Mouse (Mus musculus): Measurements from ENCODE around the gene Gm10447. TPM values are rescaled to one million over a fixed set of nuclear protein-coding genes. Genes with fewer than 3 reads are reported as not detected.

Gene Gm10447
- 0.09 and 0.13 TPM in 2 replicates for polyA plus RNA-seq (2015; fragmentation: Nextera tagmentation; extraction: Ambion mirVana)

GRCm38 (mm10) chr11:53456474-53457371, at the start of gene Gm10447, which contains the start of gene Shroom1:
Gene Gm10447 (minus strand): TSS chr11:53457110.
Gene Shroom1 (plus strand): TSS chr11:53457205.
- H3K9ac ChIP-seq, result peak within 1 kb of the TSS; percentile 37; the same call in 1 of the 2 replicates
- peaks cover 62% of the 10 kb centered on the region for H3K27me3 ChIP-seq
- WGBS (ENCODE audit: insufficient replicate concordance), result 4% methylated on average over 42 of the region's 42 CpGs

GRCm38 (mm10) chr11:53505026-53505663, 48.2 kb upstream of the Gm10447 start:
- H3K36me3 ChIP-seq (replicated peaks), result no peaks in the 10 kb centered on the region
- H3K4me1 ChIP-seq (replicated peaks), result peaks cover 7% of the 10 kb centered on the region
- ATAC-seq (ENCODE audit: insufficient read depth), result no peak
- no peaks in the 10 kb centered on the region for H3K9me3 ChIP-seq (replicated peaks)
- no peak overlapping the region for H3K9ac ChIP-seq
- no peak overlapping the region for H3K27ac ChIP-seq (replicated peaks)
- H3K4me3 ChIP-seq (replicated peaks), result no peak overlapping the region
- WGBS (ENCODE audit: insufficient replicate concordance), result 64% methylated on average over 5 of the region's 5 CpGs
- H3K27me3 ChIP-seq, result peaks cover 18% of the 10 kb centered on the region
- no peak overlapping the region for H3K4me2 ChIP-seq

More at GRCm38 (mm10) chr11:53456474-53457371, at the start of gene Gm10447, which contains the start of gene Shroom1:
- ATAC-seq (ENCODE audit: insufficient read depth), result peak; percentile 78
- peaks cover 18% of the 10 kb centered on the region for H3K4me1 ChIP-seq (replicated peaks)
- H3K27ac ChIP-seq (replicated peaks), result peak within 1 kb of the TSS; percentile 61
- peak within 1 kb of the TSS; percentile 57 for H3K4me3 ChIP-seq (replicated peaks)
- H3K4me2 ChIP-seq, result peak within 1 kb of the TSS; percentile 64
- H3K9me3 ChIP-seq (replicated peaks), result no peaks in the 10 kb centered on the region
- H3K36me3 ChIP-seq (replicated peaks), result no peaks in the 10 kb centered on the region

DNA sequence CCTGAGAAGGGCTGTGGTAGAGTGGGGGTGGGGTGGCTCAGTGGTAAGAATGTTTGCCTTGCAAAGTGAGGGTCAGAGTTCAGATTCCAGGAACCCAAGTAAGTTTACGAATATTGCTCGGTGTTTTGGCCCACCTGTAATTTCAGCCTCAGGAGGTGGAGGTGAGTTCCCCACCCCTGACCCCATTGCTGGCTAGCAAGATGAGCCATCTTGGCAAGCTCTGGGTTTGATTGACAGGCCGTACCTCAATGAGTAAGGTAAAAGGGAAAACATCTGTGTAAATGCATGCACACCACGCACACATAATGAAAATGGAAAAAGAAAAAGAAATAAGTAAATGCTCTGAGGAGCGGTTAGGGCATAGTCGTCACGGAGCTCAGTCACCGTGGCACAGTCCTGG, 47.5 kb upstream of the Gm10447 start:
- no peak for ATAC-seq (ENCODE audit: insufficient read depth)
- Histone ChIP-seq H3K4me2 (no peak overlapping the region), H3K9ac (no peak overlapping the region), H3K27ac (replicated peaks) (no peak overlapping the region), H3K36me3 (replicated peaks) (no peaks in the 10 kb centered on the region), H3K27me3 (peaks cover 25% of the 10 kb centered on the region), H3K4me1 (replicated peaks) (peaks cover 7% of the 10 kb centered on the region), H3K4me3 (replicated peaks) (no peak overlapping the region), H3K9me3 (replicated peaks) (no peaks in the 10 kb centered on the region)
- WGBS (ENCODE audit: insufficient replicate concordance), result 79% methylated on average over 8 of the region's 8 CpGs

DNA sequence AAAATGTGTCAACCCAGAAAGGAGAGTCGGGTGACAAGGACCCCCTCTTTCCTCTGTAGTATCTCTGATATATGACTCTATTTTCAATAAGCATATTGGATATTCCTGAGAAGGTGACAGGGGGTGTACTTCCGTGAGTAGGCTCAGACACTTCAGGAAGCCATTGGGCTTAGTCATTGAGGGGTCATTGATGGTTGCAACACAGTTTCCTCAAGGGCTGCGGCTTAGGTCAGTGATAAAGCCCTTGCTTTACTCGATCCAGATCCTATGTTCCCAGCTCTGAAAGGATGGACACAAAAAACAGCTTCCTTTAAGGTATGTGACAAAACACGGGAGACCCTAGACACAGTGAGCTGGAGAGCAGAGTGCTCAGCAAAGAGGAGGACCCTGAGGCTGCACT, 46.8 kb upstream of the Gm10447 start:
- H3K4me3 ChIP-seq (replicated peaks), result no peak overlapping the region
- no peaks in the 10 kb centered on the region for H3K9me3 ChIP-seq (replicated peaks)
- no peak overlapping the region for H3K9ac ChIP-seq
- peaks cover 7% of the 10 kb centered on the region for H3K4me1 ChIP-seq (replicated peaks)
- no peak overlapping the region for H3K27ac ChIP-seq (replicated peaks)
- no peaks in the 10 kb centered on the region for H3K36me3 ChIP-seq (replicated peaks)
- no peak overlapping the region for H3K4me2 ChIP-seq
- peaks cover 26% of the 10 kb centered on the region for H3K27me3 ChIP-seq
- no peak for ATAC-seq (ENCODE audit: insufficient read depth)
- 45% methylated on average over 5 of the region's 5 CpGs for WGBS (ENCODE audit: insufficient replicate concordance)

GRCm38 (mm10) chr11:53502039-53502765, 45.3 kb upstream of the Gm10447 start:
- H3K27ac ChIP-seq (replicated peaks), result no peak overlapping the region
- 48% methylated on average over 8 of the region's 8 CpGs for WGBS (ENCODE audit: insufficient replicate concordance)
- no peak overlapping the region for H3K4me2 ChIP-seq
- H3K4me3 ChIP-seq (replicated peaks), result no peak overlapping the region
- H3K27me3 ChIP-seq, result peaks cover 35% of the 10 kb centered on the region
- no peak for ATAC-seq (ENCODE audit: insufficient read depth)
- H3K9me3 ChIP-seq (replicated peaks), result no peaks in the 10 kb centered on the region
- H3K36me3 ChIP-seq (replicated peaks), result no peaks in the 10 kb centered on the region
- H3K4me1 ChIP-seq (replicated peaks), result peaks cover 7% of the 10 kb centered on the region
- H3K9ac ChIP-seq, result no peak overlapping the region

GRCm38 (mm10) chr11:53500569-53500968, 43.7 kb upstream of the Gm10447 start:
- no peak overlapping the region for H3K4me2 ChIP-seq
- H3K27me3 ChIP-seq, result peaks cover 39% of the 10 kb centered on the region
- no peak overlapping the region for H3K4me3 ChIP-seq (replicated peaks)
- H3K27ac ChIP-seq (replicated peaks), result no peak overlapping the region
- ATAC-seq (ENCODE audit: insufficient read depth), result no peak
- 17% methylated on average over 11 of the region's 11 CpGs for WGBS (ENCODE audit: insufficient replicate concordance)
- H3K9me3 ChIP-seq (replicated peaks), result no peaks in the 10 kb centered on the region
- no peak overlapping the region for H3K9ac ChIP-seq
- peaks cover 7% of the 10 kb centered on the region for H3K4me1 ChIP-seq (replicated peaks)
- H3K36me3 ChIP-seq (replicated peaks), result no peaks in the 10 kb centered on the region

GRCm38 (mm10) chr11:53496946-53497345, 40.0 kb upstream of the Gm10447 start:
- 35% methylated on average over 6 of the region's 6 CpGs for WGBS (ENCODE audit: insufficient replicate concordance)
- no peak overlapping the region for H3K4me3 ChIP-seq (replicated peaks)

DNA sequence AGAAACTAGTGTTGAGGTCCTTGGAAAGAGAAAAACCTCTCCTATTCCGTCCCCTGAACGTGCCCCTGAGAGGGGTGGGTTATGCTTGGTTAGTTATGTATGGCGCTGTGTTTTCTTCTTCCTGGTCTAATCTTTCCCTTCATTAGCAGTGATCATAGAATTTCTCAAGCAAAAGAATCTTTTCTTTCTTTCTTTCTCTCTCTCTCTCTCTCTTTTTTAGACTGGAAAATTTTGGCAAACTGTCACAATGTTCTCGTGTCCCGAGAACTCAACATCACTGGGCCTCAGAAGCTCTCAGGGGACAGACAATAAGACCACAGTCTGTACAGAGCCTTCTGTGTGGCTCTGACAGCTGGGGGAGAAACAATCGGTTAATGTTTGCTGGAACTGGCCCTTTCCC, 38.5 kb upstream of the Gm10447 start:
- Histone ChIP-seq H3K9me3 (replicated peaks) (no peaks in the 10 kb centered on the region), H3K9ac (no peak overlapping the region), H3K27ac (replicated peaks) (no peak overlapping the region), H3K4me1 (replicated peaks) (peaks cover 4% of the 10 kb centered on the region), H3K4me2 (no peak overlapping the region), H3K27me3 (peaks cover 24% of the 10 kb centered on the region), H3K36me3 (replicated peaks) (no peaks in the 10 kb centered on the region), H3K4me3 (replicated peaks) (no peak overlapping the region)
- 66% methylated on average over 6 of the region's 6 CpGs for WGBS (ENCODE audit: insufficient replicate concordance)
- no peak for ATAC-seq (ENCODE audit: insufficient read depth)

More at GRCm38 (mm10) chr11:53496946-53497345, 40.0 kb upstream of the Gm10447 start:
- Histone ChIP-seq H3K27me3 (peaks cover 39% of the 10 kb centered on the region), H3K9ac (no peak overlapping the region), H3K4me2 (no peak overlapping the region), H3K36me3 (replicated peaks) (no peaks in the 10 kb centered on the region), H3K9me3 (replicated peaks) (no peaks in the 10 kb centered on the region), H3K4me1 (replicated peaks) (peaks cover 8% of the 10 kb centered on the region), H3K27ac (replicated peaks) (no peak overlapping the region)
- no peak for ATAC-seq (ENCODE audit: insufficient read depth)

DNA sequence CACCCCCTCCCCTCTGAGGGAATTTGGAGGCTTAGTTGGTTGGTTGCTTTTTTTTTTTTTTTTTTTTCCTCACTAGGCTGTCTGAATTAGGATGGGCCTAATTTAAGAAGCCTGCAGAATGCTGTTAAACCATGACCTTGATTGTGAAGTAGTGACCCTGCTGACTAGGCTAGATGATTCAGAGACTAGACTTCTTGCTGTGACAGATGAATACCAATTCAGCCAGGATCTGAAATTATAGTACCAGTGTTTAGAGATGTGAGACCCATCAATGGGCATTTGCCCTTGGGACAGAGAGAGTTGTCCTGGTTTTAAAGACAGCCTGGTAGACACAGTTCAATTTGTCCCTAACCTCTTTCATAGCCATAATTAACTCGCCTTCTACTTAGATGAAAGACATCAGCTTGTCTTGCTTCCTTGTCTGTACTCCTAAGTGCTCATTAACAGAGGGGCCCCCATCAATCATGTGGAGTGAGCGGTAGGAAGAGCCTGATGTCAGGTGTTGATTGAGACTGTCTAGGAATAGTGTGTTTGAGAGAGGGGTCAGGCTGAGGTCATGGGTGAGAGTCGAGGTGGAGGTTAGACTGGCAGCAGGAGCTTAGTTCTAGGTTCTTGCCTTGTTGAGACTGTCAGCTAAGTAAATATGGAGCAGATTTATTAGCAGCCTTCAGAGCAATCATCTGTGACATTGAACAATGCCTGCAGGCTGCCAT, 36.5 kb upstream of the Gm10447 start:
- Histone ChIP-seq H3K4me3 (replicated peaks) (no peak overlapping the region), H3K27ac (replicated peaks) (no peak overlapping the region), H3K9ac (no peak overlapping the region), H3K27me3 (peaks cover 14% of the 10 kb centered on the region), H3K9me3 (replicated peaks) (no peaks in the 10 kb centered on the region), H3K36me3 (replicated peaks) (no peaks in the 10 kb centered on the region), H3K4me2 (no peak overlapping the region), H3K4me1 (replicated peaks) (peaks cover 3% of the 10 kb centered on the region; the same call in 1 of the 2 replicates)
- no peak for ATAC-seq (ENCODE audit: insufficient read depth)
- WGBS (ENCODE audit: insufficient replicate concordance), result 62% methylated on average over 3 of the region's 3 CpGs

GRCm38 (mm10) chr11:53491954-53492401, 35.1 kb upstream of the Gm10447 start:
- H3K36me3 ChIP-seq (replicated peaks), result no peaks in the 10 kb centered on the region
- H3K27ac ChIP-seq (replicated peaks), result no peak overlapping the region
- H3K4me3 ChIP-seq (replicated peaks), result no peak overlapping the region
- no peak overlapping the region for H3K4me2 ChIP-seq
- 20% methylated on average over 8 of the region's 8 CpGs for WGBS (ENCODE audit: insufficient replicate concordance)
- H3K9ac ChIP-seq, result no peak overlapping the region
- no peak for ATAC-seq (ENCODE audit: insufficient read depth)
- H3K4me1 ChIP-seq (replicated peaks), result peaks cover 11% of the 10 kb centered on the region
- H3K9me3 ChIP-seq (replicated peaks), result no peaks in the 10 kb centered on the region
- H3K27me3 ChIP-seq, result peaks cover 18% of the 10 kb centered on the region

Data from liver, embryonic 15.5 days (tissue).